Mouse (Mus musculus): ENCODE results near the gene Rnf144b.

Gene Rnf144b

DNA sequence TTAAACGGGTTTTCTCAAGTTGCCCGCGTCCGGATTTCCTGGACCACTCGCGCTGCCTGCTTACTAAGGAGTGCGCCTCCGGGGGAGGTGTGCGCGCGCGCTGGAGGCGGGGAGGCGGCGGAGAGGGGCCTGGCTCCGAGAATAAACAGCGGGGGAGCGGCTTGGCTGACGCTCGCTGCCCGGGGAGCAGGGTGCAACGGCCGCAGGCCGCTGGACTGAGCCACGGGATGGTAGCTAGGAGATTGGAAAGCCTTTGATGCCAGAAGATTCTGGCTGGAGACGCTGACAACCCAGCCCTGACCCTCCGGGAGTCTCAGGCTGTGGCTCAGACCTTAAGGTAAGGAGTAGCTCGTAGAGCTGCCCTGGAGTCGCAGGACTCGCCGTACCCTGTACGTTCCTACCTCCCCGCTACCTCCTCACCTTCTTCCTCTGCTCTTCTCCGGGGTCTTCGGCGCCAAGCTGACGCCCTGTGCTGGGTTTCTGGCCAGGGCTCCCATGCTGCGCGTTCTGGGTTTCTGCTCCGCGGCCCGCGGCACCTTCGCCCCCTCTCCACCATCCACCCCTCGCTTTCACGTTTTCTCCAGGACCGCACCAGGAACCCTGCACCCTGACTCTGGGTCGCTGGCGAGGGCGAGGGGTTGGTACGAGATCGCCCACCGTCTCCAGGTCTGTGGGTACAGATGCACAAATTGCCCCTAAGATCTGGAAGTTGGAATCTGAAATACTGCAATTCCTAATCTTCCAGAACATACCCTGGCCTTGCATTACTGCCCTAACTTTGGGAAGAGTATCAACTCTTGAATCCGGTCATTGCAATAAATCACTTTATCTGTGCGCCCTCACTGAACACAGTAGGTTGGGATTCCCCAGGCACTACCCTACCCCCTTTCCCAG, at the start of gene Rnf144b:
Rnf144b (plus strand) TSS at position 120 of the 894 bp plus-strand sequence.
- DNase-seq (ENCODE audit: low read depth, low spot score) = peak; percentile 60

DNA sequence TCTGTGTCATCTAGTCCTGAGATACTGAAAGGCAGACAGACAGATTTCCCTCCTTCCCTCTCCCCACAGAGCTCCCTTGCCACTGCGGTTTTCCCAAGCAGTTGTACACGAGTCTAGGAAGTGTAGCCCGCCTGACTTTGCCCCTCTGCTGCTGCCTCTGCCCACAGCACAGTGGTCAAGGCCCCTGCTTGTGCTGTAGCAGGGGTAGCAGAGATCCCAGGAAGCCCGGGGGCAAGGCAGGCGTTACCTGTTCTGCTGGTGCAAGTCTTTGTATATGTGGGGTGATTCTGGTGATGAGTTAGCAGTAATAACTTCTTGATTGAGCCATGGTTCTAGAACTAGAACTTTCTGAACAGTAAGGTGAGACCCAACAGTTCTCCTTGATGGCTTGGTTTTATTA, 46.3 kb upstream of the Rnf144b start:
- no peak for DNase-seq (ENCODE audit: low read depth, low spot score)

DNA sequence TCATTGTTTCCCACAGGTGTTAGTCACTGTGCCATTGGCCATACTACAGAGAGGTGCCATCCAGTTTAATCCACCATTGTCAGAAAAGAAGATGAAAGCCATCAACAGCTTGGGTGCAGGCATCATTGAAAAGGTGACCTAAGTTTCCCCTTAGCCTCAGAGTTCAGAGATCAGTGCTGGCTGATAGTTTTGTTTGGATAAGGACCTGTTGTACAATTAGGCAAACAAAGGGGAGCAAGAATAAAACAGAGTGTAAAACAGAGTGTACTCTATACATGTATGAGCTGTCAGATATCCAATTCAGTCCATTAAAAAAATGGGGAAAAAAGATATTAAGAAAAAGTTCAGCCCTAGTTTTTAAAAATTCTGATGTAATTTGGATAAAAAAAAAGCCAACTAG, 45.1 kb upstream of the Rnf144b start:
- no peak for DNase-seq (ENCODE audit: low read depth, low spot score)

DNA sequence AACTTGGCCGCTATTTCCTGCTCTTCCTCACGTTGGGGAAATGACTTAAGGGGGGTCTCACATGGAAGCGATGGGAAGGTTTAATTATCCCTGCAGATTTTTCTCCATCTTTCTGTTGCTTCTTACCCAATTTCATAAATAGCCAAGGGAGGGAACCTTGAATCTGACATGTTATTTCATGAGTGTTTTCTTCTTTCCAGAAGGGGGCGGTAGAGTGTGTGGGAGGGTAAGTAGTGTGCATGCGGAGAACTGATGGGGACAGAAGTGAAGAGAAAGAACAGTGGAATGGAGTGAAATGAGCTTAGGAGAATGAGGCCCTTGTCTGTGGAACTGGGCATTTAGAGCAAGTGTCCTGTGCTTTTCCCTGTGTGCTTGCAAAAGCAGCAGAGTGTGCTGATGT, 43.7 kb upstream of the Rnf144b start:
- peak; percentile 19 for DNase-seq (ENCODE audit: low read depth, low spot score)

DNA sequence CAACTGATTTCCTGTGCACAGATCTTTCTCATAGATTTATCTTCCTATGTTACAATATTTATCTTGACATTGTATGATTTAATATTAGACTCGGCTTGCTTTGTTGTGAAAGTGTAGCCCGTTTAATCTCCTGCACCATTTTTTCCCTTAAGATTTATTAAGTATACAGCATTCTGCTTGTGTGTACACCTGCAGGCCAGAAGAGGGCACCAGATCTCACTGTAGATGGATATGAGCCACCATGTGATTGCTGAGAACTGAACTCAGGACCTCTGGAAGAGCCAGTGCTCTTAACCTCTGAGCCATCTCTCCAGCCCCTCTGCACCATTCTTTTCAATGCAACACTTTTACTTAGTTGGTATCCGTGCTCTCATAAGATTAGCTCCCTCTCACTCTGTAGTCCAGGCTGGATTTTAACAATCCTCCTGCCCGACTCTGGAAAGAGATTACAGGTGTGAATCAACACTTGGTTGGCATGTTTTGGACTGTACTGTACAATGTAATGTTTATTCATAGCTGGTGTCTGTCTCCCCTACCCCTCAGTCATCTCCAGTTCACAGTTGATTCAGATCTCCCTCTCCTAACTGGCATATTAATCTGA, 41.5 kb upstream of the Rnf144b start:
- no peak for DNase-seq (ENCODE audit: low read depth, low spot score)

DNA sequence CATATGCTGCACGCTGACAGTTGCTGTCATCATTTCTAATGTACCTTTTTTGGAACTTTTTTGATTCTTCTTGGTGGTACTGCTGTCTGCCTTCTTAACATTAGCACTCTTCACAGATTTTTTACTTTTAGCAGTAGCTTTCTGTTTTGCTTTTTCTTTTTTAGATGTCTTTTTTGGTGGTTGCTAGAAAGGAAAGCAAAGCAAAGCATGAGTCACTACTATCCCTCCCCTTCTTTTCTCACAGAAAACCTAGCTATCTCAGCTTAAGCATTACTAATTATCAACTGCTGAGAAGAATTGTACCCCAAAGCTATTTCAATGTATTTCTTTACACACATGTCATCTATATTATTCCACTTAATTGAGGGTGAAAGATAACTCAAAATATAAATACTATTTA, 34.0 kb upstream of the Rnf144b start:
- DNase-seq (ENCODE audit: low read depth, low spot score) = peak; percentile 55

DNA sequence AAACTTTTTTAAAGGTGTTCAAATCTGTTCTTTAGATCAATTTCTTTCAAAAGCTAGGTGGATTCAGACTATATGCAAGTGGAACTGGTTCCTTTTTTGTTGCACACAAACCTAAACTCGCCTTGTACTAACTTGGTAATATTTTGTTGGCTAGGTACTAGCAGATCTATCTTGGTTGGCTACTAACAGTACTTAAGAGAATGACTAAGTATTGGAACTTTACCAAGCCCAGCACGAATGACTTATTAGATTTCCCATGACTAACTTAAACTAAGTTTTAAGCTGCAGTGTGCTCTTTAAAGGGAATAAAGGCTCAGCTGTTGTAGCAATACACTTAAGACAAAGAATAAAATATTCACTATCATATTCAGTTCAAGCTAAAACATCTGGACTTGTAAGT, 33.2 kb upstream of the Rnf144b start:
- no peak for DNase-seq (ENCODE audit: low read depth, low spot score)

DNA sequence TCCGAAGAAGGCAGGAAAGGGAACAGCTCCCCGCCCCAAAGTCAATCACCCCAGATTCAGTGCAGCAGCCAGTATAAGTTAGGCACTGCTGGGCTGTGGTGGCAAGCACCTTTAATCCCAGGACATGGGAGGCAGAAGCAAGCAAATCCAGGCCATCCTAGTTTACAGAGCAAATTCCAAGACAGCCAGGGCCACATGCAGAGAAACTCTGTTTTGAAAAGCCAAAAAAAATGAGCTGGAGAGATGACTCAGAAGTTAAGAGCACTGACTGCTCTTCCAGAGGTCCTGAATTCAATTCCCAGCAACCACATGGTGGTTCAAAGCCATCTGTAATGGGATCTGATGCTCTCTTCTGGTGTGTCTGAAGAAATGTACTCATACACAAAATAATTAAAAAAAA, 28.7 kb upstream of the Rnf144b start:
- no peak for DNase-seq (ENCODE audit: low read depth, low spot score)

DNA sequence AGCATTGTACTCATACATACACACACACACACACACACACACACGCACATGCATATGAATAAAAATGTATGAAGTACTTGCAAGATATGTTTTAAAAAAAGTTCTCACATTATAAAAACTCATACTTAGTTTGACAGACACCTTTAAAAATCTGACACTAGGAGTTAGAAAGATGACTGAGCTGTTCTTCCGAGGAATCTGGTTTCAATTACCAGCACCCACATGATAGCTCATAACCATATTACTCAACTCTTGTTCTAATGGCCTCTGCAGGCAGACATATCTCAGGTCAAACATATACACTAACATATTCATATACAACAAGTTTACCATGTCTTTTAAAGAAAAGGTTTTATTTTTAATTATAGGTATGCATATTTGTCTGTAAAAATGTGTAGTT, 25.9 kb upstream of the Rnf144b start:
- no peak for DNase-seq (ENCODE audit: low read depth, low spot score)

DNA sequence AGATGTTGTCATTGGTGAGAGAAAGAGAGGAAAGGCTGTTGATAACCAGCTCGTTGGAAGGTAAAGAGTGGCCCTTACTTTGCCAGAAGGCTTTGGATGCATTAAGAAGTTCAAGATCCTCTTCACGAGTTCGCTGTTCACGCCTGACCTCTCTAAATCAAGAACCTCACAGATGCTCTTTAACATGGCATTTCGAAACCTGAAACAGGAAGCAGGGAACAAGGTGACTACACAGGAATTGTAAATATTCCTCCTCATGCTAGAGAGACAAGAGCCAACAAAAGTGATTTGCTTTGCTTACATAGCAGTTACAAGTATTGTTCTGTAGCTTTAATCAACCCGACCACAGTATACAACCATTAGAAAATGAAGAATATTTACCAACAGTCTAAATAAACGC, 23.2 kb upstream of the Rnf144b start:
- DNase-seq (ENCODE audit: low read depth, low spot score) = no peak

DNA sequence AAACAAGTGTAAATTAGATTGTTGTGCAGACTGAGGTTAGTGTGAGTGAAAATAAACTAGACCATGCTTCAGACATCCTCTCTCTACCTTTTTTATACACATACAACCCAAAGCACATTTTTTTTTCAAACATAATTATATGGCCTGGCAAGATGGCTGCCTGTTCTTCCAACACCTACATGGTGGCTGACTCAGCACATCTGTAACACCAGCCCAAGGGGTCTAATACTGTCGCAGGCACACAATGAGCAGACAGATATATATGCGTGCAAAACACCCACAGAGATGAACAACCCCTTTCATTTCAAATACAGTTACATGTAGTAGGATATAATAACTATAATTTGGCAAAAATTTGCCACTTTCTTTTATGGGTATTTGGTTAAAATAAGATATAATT, 21.9 kb upstream of the Rnf144b start:
- no peak for DNase-seq (ENCODE audit: low read depth, low spot score)

DNA sequence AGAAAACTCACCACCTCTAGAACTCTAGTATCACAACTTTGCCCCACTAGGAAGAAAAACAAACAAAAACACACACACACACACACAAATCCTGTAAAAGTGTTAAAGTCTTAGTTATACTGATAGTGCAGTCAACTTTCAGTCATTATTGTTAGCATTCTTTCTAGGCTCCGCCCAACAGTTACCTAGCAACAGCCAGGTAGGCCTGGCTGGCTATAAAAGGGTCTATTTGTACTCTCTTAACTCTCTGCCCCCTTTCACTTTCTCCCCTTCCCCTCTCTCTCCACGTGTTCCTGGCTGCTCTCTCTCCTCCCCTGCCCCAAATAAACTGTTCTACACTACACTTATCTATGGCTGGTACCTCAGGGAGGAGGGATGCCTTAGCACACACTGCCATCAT, 18.3 kb upstream of the Rnf144b start:
- no peak for DNase-seq (ENCODE audit: low read depth, low spot score)

DNA sequence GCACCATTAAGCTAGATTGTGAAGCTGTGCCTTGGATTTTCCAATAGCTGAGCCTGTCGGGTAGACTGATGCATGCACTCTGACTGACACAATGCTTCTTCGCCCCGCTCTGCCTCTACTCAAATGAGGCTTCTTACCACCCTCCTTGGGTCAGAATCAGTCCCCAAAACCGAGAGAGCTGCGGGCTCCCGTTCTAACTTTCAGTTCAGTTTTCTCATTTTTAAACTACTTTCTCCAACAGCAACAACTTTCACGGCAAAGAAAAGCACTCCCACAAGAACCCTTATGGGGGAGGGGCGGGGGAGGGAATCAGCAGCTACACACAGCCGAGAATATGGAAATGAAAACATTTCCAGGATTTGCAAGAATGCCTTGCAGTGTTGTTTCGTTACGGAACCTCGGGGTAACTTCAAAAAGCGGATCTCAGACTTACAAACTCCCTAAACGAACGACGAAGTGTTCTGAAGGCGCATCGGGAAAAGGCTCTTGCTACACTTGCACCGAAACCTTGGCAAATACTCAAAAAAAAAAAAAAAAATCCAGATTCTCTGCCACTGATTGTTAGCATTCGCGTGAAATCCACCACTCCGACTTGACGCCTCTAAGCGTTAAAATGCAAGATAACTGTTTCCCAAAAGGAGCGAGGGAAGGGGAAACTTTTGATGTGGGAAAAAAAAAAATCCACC, 17.5 kb upstream of the Rnf144b start:
- DNase-seq (ENCODE audit: low read depth, low spot score) = peak; percentile 49

DNA sequence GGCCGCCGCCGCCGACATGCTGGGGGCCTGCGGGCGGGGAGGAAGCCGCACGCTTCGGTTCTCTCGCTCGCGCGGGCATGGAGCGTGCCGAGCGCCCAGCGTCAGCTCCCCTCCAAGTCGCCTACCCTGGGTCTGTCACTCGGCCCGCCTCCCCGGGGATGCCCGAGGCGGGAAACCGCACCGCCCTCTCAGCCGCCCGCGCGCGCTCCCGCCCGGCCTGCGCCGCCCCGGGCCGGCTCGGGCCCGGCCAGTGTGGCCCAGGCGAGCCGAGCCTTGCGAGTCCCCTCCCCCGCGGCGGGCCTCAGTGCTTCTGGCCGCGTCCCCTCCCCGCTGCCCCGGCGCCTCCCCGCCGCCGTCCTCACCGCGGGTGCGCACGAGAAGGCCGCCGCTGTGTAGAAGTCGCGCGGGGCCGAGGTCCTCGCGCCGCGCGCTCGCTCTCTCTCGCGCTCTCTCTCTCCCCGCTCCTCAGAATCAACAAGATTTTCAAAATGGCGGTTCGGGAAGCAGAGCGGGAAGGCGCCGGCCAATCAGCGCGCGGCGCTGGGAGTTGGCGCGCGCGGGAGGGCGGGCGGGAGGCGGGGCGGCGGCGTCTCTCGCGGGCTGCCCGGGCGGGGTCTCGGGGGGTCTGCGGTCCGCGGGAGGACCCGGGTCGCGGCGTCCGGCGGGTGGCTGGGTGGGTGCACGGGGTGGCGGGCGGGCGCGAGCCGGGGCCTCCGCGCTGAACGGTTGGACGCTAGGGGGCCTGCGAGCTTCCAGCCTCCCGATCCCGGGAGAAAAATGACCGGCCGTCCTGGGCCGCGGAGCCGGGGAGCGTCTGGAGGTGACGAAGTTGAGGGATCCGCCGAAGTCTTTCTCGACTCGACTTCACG, 16.5 kb upstream of the Rnf144b start, which contains the start of gene Dek:
Dek (minus strand) TSS at position 491 of the 869 bp plus-strand sequence.
- DNase-seq (ENCODE audit: low read depth, low spot score) = peak; percentile 93

DNA sequence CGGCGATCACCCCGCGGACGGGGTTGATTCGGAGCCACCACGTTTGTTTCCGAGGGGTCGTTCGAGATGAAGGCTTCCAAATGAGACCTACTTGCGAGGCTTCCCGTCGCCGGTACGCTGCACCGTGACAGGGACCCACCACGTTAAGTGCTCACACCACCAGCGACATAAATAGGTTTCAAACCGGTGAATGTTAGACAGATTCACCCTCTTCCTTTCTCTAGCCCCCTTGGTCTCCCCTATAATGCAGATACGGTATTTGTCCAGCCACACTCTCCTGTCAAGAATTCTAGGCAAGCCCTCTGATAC, 15.9 kb upstream of the Rnf144b start:
- no peak for DNase-seq (ENCODE audit: low read depth, low spot score)

DNA sequence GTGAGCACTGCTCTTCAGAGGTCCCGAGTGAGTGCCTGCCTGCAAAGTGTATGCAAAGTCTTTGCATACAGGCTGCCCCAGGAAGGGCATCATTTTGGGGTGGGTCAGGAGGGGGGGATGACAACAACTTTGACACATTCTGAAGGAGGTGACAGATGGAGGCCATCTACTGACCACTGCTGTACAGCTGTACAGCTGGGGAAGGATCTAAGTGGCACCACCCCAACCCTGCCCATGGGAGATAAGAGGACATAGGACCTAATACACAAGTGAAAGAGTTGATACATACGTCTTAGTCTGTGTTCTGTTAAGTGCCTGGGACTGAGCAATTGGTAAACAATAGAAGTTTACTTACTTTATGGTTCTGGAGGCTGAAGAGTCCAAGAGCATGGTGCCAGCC, 13.2 kb upstream of the Rnf144b start:
- DNase-seq (ENCODE audit: low read depth, low spot score) = no peak

DNA sequence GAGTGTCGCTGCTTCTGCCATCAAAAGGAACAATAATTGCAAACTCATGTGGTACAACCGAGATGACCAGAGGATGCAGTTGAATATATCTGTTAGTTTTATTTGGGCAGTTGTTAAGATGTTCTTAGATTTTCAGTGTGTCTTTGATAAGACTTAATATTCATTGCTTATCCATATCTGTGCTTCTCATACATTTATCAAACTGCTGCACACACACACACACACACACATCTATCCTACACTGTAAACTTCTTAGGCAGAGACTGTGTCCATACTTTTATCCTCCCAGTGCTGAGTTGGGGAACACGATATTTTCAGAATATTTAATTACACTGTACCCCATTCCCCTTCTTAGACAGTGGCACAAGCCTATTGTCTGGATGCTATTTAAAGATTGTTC, 11.3 kb upstream of the Rnf144b start:
- DNase-seq (ENCODE audit: low read depth, low spot score) = no peak

DNA sequence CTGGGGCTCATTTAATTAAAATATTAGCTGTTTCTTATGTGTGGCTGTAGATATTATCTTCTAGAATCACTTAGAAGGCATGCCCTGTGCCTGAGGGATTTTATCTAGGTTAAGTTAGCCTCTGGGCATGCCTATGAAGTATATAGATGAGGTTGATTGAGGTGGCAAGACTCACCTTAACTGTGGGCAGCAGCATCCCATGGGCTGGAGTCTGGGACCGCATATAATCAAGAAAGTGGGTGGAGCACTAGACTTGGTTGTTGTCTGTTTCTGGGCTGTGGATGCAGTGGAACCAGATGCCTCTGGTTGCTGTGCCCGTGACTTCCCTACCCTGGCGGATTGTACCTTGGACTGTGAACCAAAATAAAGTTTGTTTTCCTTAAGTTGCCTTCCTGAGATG, 10.4 kb upstream of the Rnf144b start:
- no peak for DNase-seq (ENCODE audit: low read depth, low spot score)

DNA sequence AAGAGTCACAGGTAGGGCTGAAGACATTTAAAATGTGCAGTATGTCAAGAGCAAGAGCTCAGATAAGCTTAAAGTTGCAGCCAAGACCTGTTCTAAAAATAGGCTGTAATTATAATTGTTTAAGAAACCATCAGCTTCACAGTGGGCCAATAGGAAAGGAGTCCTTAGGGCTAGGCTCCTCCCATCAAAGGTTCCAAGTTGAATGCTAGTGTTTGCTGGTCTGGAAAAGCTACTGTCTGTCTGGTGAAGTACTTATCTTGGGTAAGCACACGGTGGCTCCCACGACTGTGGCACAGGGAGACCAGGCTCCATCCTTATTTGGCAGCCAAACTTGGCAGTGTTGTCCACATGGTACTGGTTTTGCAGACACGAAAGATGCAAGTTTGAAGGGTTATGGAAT, 9.5 kb upstream of the Rnf144b start:
- DNase-seq (ENCODE audit: low read depth, low spot score) = no peak

DNA sequence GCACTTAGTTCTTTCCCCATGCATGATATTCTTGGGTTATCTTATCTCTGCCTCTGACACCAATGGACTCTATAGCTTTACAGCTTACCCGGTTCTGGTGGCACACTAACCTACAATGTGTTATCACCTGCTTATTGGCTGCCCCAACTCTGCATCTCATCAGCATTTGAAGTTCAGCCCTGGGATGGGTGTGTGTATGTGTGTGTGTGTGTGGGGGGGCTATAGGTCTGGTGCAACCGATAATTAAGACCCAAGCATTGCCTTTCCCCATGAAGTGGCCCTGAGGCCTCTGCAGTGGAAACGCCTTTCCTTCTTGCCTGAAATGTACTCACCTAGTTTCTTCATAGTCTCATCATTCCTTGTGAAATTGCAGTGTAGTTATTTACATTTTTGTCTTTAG, 6.5 kb upstream of the Rnf144b start:
- no peak for DNase-seq (ENCODE audit: low read depth, low spot score)

DNA sequence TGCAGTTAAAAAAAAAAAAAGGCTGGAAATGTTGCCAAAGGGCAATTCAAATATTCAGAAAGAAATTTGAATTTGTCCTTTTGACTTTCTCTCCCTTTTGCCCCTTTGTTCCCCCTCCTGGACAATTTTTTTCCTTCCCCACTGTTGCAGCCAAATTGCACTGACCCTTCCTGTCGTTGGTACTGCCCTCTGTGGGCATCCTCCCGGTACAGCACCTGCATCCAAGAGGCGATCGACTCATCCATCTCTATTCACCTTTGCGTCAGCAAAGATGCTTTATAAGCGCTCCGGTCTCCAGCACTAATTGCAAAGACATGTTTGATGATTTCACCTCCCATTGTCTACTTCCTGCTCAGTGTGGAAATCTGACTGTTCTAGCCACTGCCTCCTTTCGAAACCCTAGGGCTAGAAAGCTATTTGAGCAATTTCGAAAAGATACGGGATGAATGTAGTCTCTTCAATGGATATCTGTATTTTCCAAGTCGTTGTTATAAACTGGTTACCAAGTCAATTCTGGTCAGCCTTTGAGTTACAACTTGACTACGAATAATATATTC, 1.0 kb upstream of the Rnf144b start:
- peak; percentile 53 for DNase-seq (ENCODE audit: low read depth, low spot score)

DNA sequence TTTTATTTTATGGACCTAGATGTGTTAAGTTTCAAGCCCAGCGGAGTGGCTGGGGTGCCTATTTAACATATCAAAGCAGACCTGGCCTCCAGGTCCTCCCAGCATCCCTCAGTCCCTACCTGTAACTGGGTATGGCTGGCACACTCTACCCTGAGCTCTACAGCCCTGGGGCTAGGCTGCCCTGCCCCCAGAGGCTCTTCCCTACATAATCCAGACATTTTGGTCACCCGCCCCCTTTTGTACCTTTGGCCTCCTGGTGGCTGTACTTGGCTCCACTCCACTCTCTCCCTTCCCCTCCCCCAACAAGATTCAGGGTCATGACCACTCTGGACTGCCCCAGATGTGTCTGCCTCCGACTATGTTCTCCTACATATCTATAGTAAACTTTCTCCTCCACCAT, 2.0 kb downstream of the Rnf144b start:
- DNase-seq (ENCODE audit: low read depth, low spot score) = no peak

Data from brain, adult 2 months (tissue).